In genomic region chr5:32132971-32133501, GRCm38 (mm10) we compare ENCODE assay signal across 9 mouse cellular contexts. TPM values are rescaled to one million over a fixed set of nuclear protein-coding genes. Genes with fewer than 3 reads are reported as not detected.
DNase-seq lines count a peak whose midpoint lies in the region; ATAC-seq lines count a peak whose summit lies in the region.
"Had no signal": no experiment of that assay in that cellular context is flagged by ENCODE, and none has a peak within 500 bp of the region (broad histone marks: within the 10 kb centered on the region; RNA-seq: fewer than 3 reads in every experiment).

No protein-coding gene starts in this region.

- peak; percentile 43 to 70 for DNase-seq in left cerebral cortex, adult 18-20 months (ENCODE audit: low spot score in 2 of 2)
- no peak for DNase-seq in left cerebral cortex, adult 11 months (ENCODE audit: low spot score)
- DNase-seq in embryo, embryonic 11.5 days (ENCODE audit: low read depth, low spot score) = peak; percentile 36
- peak; percentile 68 for DNase-seq in left cerebral cortex, postnatal 4 days
- peak; percentile 61 for DNase-seq in mesoderm, embryonic 11.5 days (ENCODE audit: low read depth, low spot score)
- DNase-seq in right cerebral cortex, postnatal 4 days = peak; percentile 55

- H3K9ac ChIP-seq in intestine, embryonic 16.5 days (ENCODE audit: low read depth, low read length) = peak overlapping the region; percentile 88

- peak overlapping the region; percentile 86 for H3K4me3 ChIP-seq in intestine, embryonic 16.5 days (ENCODE audit: low read length)

- no peaks in the 10 kb centered on the region for H3K27me3 ChIP-seq in intestine, embryonic 16.5 days (replicated peaks; ENCODE audit: control insufficient read depth, insufficient read depth, low read length)

- peak; percentile 17 for ATAC-seq in granulocyte monocyte progenitor cell, adult 5-6 weeks (replicated peaks; ENCODE audit: poor library complexity, severe bottlenecking)
- peak; percentile 21; the same call in 1 of the 2 replicates for ATAC-seq in intestine, embryonic 16.5 days

- under 1% methylated on average over 44 of the region's 48 CpGs for WGBS in intestine, embryonic 16.5 days

- no peaks in the 10 kb centered on the region for H3K9me3 ChIP-seq in intestine, embryonic 16.5 days (ENCODE audit: control insufficient read depth, low read length)

- peak overlapping the region; percentile 66 for H3K4me2 ChIP-seq in intestine, embryonic 16.5 days (ENCODE audit: low read depth, low read length)

- H3K4me1 ChIP-seq in intestine, embryonic 16.5 days (ENCODE audit: control insufficient read depth, insufficient read depth, low read length) = peaks cover 15% of the 10 kb centered on the region

- intact Hi-C loops in left cerebral cortex, postnatal 4 days (cut with DNase I) = loop anchor here (5.0 to 10.0 kb wide), 2 partner anchors 76 to 538 kb away; partner anchors contain the start of gene Mrpl33

- no peaks in the 10 kb centered on the region for H3K36me3 ChIP-seq in intestine, embryonic 16.5 days (ENCODE audit: control insufficient read depth, insufficient read depth, low read length)
- H3K36me3 ChIP-seq: G1E had no signal

- H3K27ac ChIP-seq in intestine, embryonic 16.5 days (ENCODE audit: low read length) = peak overlapping the region; percentile 100

RNA-seq across cellular contexts. Expression of gene Fosl2, which starts 2.6 kb away (rescaled TPM):
- total RNA-seq in left cerebral cortex, adult 18-20 months (2021) = 10 to 100 TPM; 42.4 to 87.8 TPM
- total RNA-seq in granulocyte monocyte progenitor cell, adult 5-6 weeks (2014; fragmentation: Nextera tagmentation) = 23.4 and 24.7 TPM in 2 replicates
- total RNA-seq in granulocyte monocyte progenitor cell, adult 5-6 weeks (2017) = 9.1 and 11.2 TPM in 2 replicates
- polyA plus RNA-seq in intestine, embryonic 16.5 days (2015; fragmentation: Nextera tagmentation; extraction: Ambion mirVana) = 5.7 and 6.5 TPM in 2 replicates
- total RNA-seq in left cerebral cortex, postnatal 4 days (2021) = 10 to 100 TPM; 46.3 to 52.0 TPM
